Mouse (Mus musculus): Measurements from ENCODE around the gene Syn3. TPM values are rescaled to one million over a fixed set of nuclear protein-coding genes. Genes with fewer than 3 reads are reported as not detected.

Gene Syn3
- polyA plus RNA-seq, 1 experiment from 2014 or later, result 1.3 TPM

DNA sequence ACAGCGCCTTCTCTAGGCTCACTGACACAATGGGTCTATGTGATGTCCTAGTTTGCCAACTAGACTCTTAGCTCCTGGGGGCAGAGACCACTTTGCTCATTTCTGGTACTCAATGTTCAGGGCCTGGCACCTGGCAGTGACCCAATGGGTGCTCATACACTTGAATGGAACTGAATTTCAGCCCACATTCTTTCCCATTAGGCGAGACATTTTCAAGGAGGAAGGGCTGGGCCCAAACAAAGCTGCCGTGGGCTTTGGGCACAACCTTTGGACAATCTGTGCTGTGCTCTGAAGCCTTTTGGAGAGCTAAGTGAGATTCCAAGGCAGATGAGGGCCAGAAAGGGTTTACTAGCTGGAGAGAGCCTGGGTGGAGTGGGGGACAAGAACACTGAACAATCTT, 239.7 kb downstream of the Syn3 start:
- 83% methylated on average over 3 of the region's 3 CpGs for WGBS
- TF ChIP-seq CTCF (IDR thresholded peaks at IDR 0.05; ENCODE audit: low read depth) (no peak), EP300 (optimal IDR thresholded peaks at IDR 0.05) (no peak)

DNA sequence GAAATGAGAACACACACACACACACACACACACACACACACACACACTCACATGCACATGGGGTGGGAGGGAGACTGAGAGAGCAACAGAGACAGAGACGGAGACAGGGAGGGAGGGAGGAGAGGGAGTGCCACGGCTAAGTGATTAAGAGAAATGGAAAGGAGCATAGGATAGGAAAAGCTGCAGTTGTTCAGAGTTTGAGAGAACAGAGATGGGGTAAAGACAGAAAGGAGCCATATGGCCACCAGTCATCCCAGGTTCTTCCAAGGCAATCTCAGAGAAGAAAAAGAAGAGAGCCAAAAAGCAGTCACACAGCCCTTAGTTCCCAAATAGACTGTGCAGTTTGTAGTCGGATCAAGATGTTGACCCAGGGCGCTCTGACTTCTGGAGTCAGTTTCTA, 240.7 kb downstream of the Syn3 start:
- WGBS, result 50% methylated on average over 4 of the region's 4 CpGs
- no peaks in the 10 kb centered on the region for H3K36me3 ChIP-seq (ENCODE audit: control insufficient read depth, insufficient read depth, low read length)
- ATAC-seq (ENCODE audit: low FRiP score, low TSS enrichment), result no peak

More for the DNA sequence above, 239.7 kb downstream of the Syn3 start:
- H3K27ac ChIP-seq (replicated peaks), result no peak overlapping the region
- H3K9me3 ChIP-seq (ENCODE audit: control insufficient read depth, low read length), result no peaks in the 10 kb centered on the region
- ATAC-seq (ENCODE audit: low FRiP score, low TSS enrichment) (no peak), DNase-seq (ENCODE audit: low spot score) (no peak)
- H3K4me3 ChIP-seq (ENCODE audit: low read depth, low read length), result no peak overlapping the region
- no peak overlapping the region for H3K9ac ChIP-seq (ENCODE audit: low read length)
- no peaks in the 10 kb centered on the region for H3K27me3 ChIP-seq (ENCODE audit: control insufficient read depth, insufficient read depth, low read length)
- no peaks in the 10 kb centered on the region for H3K36me3 ChIP-seq (ENCODE audit: control insufficient read depth, insufficient read depth, low read length)
- no peak overlapping the region for H3K4me2 ChIP-seq (replicated peaks; ENCODE audit: low read depth)
- no peaks in the 10 kb centered on the region for H3K4me1 ChIP-seq (replicated peaks; ENCODE audit: control insufficient read depth, insufficient read depth)

DNA sequence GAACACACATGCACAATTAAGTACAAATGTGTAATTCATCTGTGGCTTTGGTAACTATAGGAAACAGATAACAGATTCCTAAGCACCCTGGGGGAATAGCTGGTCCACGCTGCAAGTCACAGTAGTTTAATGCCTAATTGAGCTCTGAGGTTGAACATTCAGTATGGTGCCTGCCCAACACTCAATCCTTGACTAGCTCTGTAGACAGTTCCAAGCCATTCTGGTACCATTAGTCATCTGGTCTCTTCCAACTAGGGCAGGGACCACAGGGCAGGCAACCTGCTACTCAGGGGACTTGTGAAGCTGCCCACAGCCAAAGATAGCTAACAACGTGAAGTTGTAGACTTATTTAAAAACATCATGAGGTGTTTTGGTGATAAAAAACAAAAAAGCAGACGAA, 241.7 kb downstream of the Syn3 start:
- TF ChIP-seq EP300 (optimal IDR thresholded peaks at IDR 0.05), result no peak
- no peak for TF ChIP-seq CTCF (IDR thresholded peaks at IDR 0.05; ENCODE audit: low read depth)
- no peaks in the 10 kb centered on the region for H3K36me3 ChIP-seq (ENCODE audit: control insufficient read depth, insufficient read depth, low read length)
- H3K4me1 ChIP-seq (replicated peaks; ENCODE audit: control insufficient read depth, insufficient read depth), result no peaks in the 10 kb centered on the region
- ATAC-seq (ENCODE audit: low FRiP score, low TSS enrichment) (no peak), DNase-seq (ENCODE audit: low spot score) (no peak)
- H3K27ac ChIP-seq (replicated peaks), result no peak overlapping the region
- H3K9me3 ChIP-seq (ENCODE audit: control insufficient read depth, low read length), result no peaks in the 10 kb centered on the region
- no peak overlapping the region for H3K4me2 ChIP-seq (replicated peaks; ENCODE audit: low read depth)
- H3K27me3 ChIP-seq (ENCODE audit: control insufficient read depth, insufficient read depth, low read length), result no peaks in the 10 kb centered on the region
- WGBS, result 71% methylated on average over 3 of the region's 3 CpGs
- no peak overlapping the region for H3K9ac ChIP-seq (ENCODE audit: low read length)
- H3K4me3 ChIP-seq (ENCODE audit: low read depth, low read length), result no peak overlapping the region

More for the DNA sequence above, 240.7 kb downstream of the Syn3 start:
- DNase-seq (ENCODE audit: low spot score), result no peak
- no peak for TF ChIP-seq EP300 (optimal IDR thresholded peaks at IDR 0.05)
- no peak for TF ChIP-seq CTCF (IDR thresholded peaks at IDR 0.05; ENCODE audit: low read depth)
- H3K9me3 ChIP-seq (ENCODE audit: control insufficient read depth, low read length), result no peaks in the 10 kb centered on the region
- H3K4me1 ChIP-seq (replicated peaks; ENCODE audit: control insufficient read depth, insufficient read depth), result no peaks in the 10 kb centered on the region
- H3K9ac ChIP-seq (ENCODE audit: low read length), result no peak overlapping the region
- H3K4me3 ChIP-seq (ENCODE audit: low read depth, low read length), result no peak overlapping the region
- H3K27me3 ChIP-seq (ENCODE audit: control insufficient read depth, insufficient read depth, low read length), result no peaks in the 10 kb centered on the region
- no peak overlapping the region for H3K4me2 ChIP-seq (replicated peaks; ENCODE audit: low read depth)
- H3K27ac ChIP-seq (replicated peaks), result no peak overlapping the region

DNA sequence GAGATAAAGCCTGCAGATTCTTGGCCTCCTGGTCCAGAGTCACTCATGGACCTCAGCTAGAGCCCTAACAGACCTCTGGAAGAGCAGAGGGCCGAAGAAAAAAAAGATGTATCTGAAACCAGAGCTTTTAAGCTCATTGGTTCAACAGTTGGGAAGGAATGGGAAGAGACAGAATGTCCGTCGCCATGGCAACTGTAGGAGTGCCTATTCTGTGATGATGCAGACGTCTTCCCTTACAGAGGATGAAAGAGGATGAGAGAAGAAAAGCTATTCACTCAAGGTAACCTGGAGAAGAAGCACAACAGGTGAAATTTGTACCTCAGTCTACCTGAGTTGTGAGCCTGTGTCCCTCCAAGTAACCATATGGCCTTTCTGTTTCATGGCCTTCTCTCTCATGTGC, 242.5 kb downstream of the Syn3 start:
- Histone ChIP-seq H3K27ac (replicated peaks) (no peak overlapping the region), H3K9ac (ENCODE audit: low read length) (no peak overlapping the region)

DNA sequence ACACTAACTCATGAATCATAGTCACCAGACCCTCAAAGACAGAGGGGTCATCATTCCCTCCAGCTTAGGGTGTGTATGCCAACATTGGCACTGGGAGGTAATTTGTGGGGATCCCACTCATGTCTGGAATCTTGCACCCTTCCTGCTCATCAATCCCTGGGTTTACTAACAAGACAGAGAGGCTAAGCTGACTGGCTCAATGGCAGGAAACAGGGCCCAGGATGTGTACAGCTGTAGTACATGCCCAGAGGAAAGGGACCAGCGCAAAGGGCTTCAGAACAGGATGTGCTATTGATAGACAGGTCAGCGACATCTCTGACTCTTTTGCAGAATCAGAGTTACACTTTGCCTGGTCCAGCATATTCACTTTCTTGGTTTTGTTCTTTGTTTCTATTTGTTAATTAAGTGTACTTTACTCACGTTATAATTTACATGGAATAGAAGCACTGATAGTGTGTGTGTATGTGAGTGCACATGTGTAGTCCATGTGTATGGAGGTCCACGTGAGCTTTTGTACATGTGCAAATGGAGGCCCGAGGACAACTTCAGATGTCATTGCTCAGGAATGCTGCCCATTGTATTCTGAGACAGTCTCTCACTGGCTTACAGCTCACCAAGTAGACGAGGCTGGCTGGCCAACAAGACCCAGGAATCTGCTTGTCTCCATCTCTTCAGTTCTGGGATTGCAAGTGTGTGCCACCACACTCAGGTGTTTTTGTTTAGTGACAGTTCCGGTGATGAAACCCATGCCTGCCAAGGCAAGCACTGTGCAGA, 248.4 kb downstream of the Syn3 start:
- no peak for TF ChIP-seq EP300 (optimal IDR thresholded peaks at IDR 0.05)
- no peak for TF ChIP-seq CTCF (IDR thresholded peaks at IDR 0.05; ENCODE audit: low read depth)
- no peaks in the 10 kb centered on the region for H3K36me3 ChIP-seq (ENCODE audit: control insufficient read depth, insufficient read depth, low read length)
- H3K4me3 ChIP-seq (ENCODE audit: low read depth, low read length), result no peak overlapping the region
- ATAC-seq (ENCODE audit: low FRiP score, low TSS enrichment) (no peak), DNase-seq (ENCODE audit: low spot score) (no peak)
- H3K9me3 ChIP-seq (ENCODE audit: control insufficient read depth, low read length), result no peaks in the 10 kb centered on the region
- H3K4me1 ChIP-seq (replicated peaks; ENCODE audit: control insufficient read depth, insufficient read depth), result no peaks in the 10 kb centered on the region
- no peak overlapping the region for H3K4me2 ChIP-seq (replicated peaks; ENCODE audit: low read depth)
- no peak overlapping the region for H3K9ac ChIP-seq (ENCODE audit: low read length)
- no peak overlapping the region for H3K27ac ChIP-seq (replicated peaks)
- no peaks in the 10 kb centered on the region for H3K27me3 ChIP-seq (ENCODE audit: control insufficient read depth, insufficient read depth, low read length)
- 65% methylated on average over 7 of the region's 7 CpGs for WGBS

More for the DNA sequence above, 242.5 kb downstream of the Syn3 start:
- DNase-seq (ENCODE audit: low spot score) (no peak), ATAC-seq (ENCODE audit: low FRiP score, low TSS enrichment) (no peak)
- no peaks in the 10 kb centered on the region for H3K27me3 ChIP-seq (ENCODE audit: control insufficient read depth, insufficient read depth, low read length)
- 53% methylated on average over 4 of the region's 4 CpGs for WGBS
- H3K9me3 ChIP-seq (ENCODE audit: control insufficient read depth, low read length), result no peaks in the 10 kb centered on the region
- H3K4me1 ChIP-seq (replicated peaks; ENCODE audit: control insufficient read depth, insufficient read depth), result no peaks in the 10 kb centered on the region
- H3K36me3 ChIP-seq (ENCODE audit: control insufficient read depth, insufficient read depth, low read length), result no peaks in the 10 kb centered on the region
- no peak overlapping the region for H3K4me3 ChIP-seq (ENCODE audit: low read depth, low read length)
- H3K4me2 ChIP-seq (replicated peaks; ENCODE audit: low read depth), result no peak overlapping the region
- no peak for TF ChIP-seq CTCF (IDR thresholded peaks at IDR 0.05; ENCODE audit: low read depth)

DNA sequence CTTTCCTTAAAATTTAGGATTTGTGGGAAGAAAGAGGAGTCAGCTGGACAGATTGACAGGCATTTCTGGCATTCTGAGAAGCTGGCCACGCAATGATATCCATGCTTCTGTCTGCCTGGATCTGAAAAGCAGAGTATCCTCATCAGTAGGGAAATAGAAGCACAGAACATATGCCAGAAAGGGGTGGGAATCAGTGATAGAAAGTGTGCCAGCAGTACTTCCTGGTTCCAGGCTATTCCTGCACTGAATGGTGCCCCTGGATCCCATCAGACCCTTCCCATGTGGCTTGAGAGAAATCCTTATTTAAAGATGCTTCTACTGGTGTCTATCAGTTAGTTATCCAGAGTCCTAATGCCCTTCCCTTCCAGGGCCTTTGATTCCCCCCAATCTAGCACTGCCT, 249.4 kb downstream of the Syn3 start:
- 77% methylated on average over 1 of the region's 1 CpGs for WGBS
- Histone ChIP-seq H3K4me3 (ENCODE audit: low read depth, low read length) (no peak overlapping the region), H3K27me3 (ENCODE audit: control insufficient read depth, insufficient read depth, low read length) (no peaks in the 10 kb centered on the region), H3K36me3 (ENCODE audit: control insufficient read depth, insufficient read depth, low read length) (no peaks in the 10 kb centered on the region), H3K4me2 (replicated peaks; ENCODE audit: low read depth) (no peak overlapping the region), H3K9ac (ENCODE audit: low read length) (no peak overlapping the region), H3K9me3 (ENCODE audit: control insufficient read depth, low read length) (no peaks in the 10 kb centered on the region), H3K27ac (replicated peaks) (no peak overlapping the region), H3K4me1 (replicated peaks; ENCODE audit: control insufficient read depth, insufficient read depth) (no peaks in the 10 kb centered on the region)
- DNase-seq (ENCODE audit: low spot score), result no peak
- no peak for ATAC-seq (ENCODE audit: low FRiP score, low TSS enrichment)
- TF ChIP-seq EP300 (optimal IDR thresholded peaks at IDR 0.05) (no peak), CTCF (IDR thresholded peaks at IDR 0.05; ENCODE audit: low read depth) (no peak)
